Comparison of ENCODE assay signal across 16 mouse cellular contexts in genomic region chr4:131046101-131046500, GRCm38 (mm10).
DNase-seq lines count a peak whose midpoint lies in the region; ATAC-seq lines count a peak whose summit lies in the region.
"Had no signal": no experiment of that assay in that cellular context is flagged by ENCODE, and none has a peak within 500 bp of the region (broad histone marks: within the 10 kb centered on the region; RNA-seq: fewer than 3 reads in every experiment).

No protein-coding gene starts in this region.

- no peak overlapping the region for H3K27ac ChIP-seq in forebrain, embryonic 14.5 days (ENCODE audit: low read depth, low read length)
- H3K27ac ChIP-seq in forebrain, embryonic 12.5 days, result no peak overlapping the region
- H3K27ac ChIP-seq in liver, embryonic 11.5 days (ENCODE audit: low read depth, low read length), result no peak overlapping the region
- H3K27ac ChIP-seq: gastrocnemius, adult 2 months; heart, embryonic 15.5 days; limb, embryonic 15.5 days had no signal

- H3K4me2 ChIP-seq in forebrain, embryonic 14.5 days (ENCODE audit: low read length), result no peak overlapping the region
- no peak overlapping the region for H3K4me2 ChIP-seq in forebrain, embryonic 12.5 days
- no peak overlapping the region for H3K4me2 ChIP-seq in liver, embryonic 11.5 days
- H3K4me2 ChIP-seq: heart, embryonic 15.5 days; limb, embryonic 15.5 days had no signal

- peak; percentile 48; the same call in 1 of the 2 replicates for ATAC-seq in forebrain, embryonic 14.5 days
- ATAC-seq in forebrain, embryonic 12.5 days (ENCODE audit: low FRiP score), result no peak
- ATAC-seq in liver, embryonic 11.5 days (replicated peaks; ENCODE audit: low FRiP score), result no peak
- ATAC-seq: forebrain, embryonic 16.5 days; intestine, embryonic 16.5 days; liver, postnatal 0 days had no signal

- intact Hi-C loops in left cerebral cortex, postnatal 4 days (cut with DNase I), result no loop called here

- whole genome bisulfite sequencing in forebrain, embryonic 14.5 days, result 45% methylated on average over 8 of the region's 8 CpGs
- 49% methylated on average over 8 of the region's 8 CpGs for WGBS in forebrain, embryonic 12.5 days
- WGBS in liver, embryonic 11.5 days, result 46% methylated on average over 8 of the region's 8 CpGs

- H3K27me3 ChIP-seq in forebrain, embryonic 14.5 days (replicated peaks; ENCODE audit: control insufficient read depth, insufficient read depth, low read length), result no peaks in the 10 kb centered on the region
- H3K27me3 ChIP-seq in forebrain, embryonic 12.5 days, result no peaks in the 10 kb centered on the region
- H3K27me3 ChIP-seq in liver, embryonic 11.5 days (replicated peaks; ENCODE audit: control insufficient read depth, insufficient read depth, low read length), result 0 out of 2 replicates have a peak, but pooled peaks cover 3% of the 10 kb centered on the region

- H3K9ac ChIP-seq in forebrain, embryonic 14.5 days (ENCODE audit: low read length), result no peak overlapping the region
- no peak overlapping the region for H3K9ac ChIP-seq in forebrain, embryonic 12.5 days
- no peak overlapping the region for H3K9ac ChIP-seq in liver, embryonic 11.5 days (ENCODE audit: low read depth, low read length)
- H3K9ac ChIP-seq: heart, embryonic 15.5 days; limb, embryonic 15.5 days; liver, postnatal 0 days had no signal

- DNase-seq in forebrain, embryonic 14.5 days (ENCODE audit: low spot score), result no peak
- peak; percentile 27 for DNase-seq in left cerebral cortex, postnatal 4 days
- DNase-seq in left cerebral cortex, adult 11 months (ENCODE audit: low spot score), result no peak
- peak; percentile 27 for DNase-seq in brain, adult 2 months (ENCODE audit: low read depth, low spot score)
- DNase-seq in cerebellum, postnatal 25 days, result peak; percentile 53 to 60
- DNase-seq in liver, embryonic 11.5 days (ENCODE audit: low spot score), result no peak
- DNase-seq: adrenal gland, postnatal 36 days; gastrocnemius, adult 2 months; heart, adult 18-20 months; liver, postnatal 0 days; thymus, postnatal 14 days had no signal

- no peak overlapping the region for H3K4me3 ChIP-seq in forebrain, embryonic 14.5 days (ENCODE audit: low read depth, low read length)
- H3K4me3 ChIP-seq in forebrain, embryonic 12.5 days (replicated peaks), result no peak overlapping the region
- H3K4me3 ChIP-seq in liver, embryonic 11.5 days (ENCODE audit: low read depth, low read length), result no peak overlapping the region
- H3K4me3 ChIP-seq: gastrocnemius, adult 2 months; heart, embryonic 15.5 days; limb, embryonic 15.5 days had no signal

- no peaks in the 10 kb centered on the region for H3K36me3 ChIP-seq in forebrain, embryonic 14.5 days (ENCODE audit: control insufficient read depth, insufficient read depth, low read length)
- H3K36me3 ChIP-seq in forebrain, embryonic 12.5 days (replicated peaks), result no peaks in the 10 kb centered on the region
- H3K36me3 ChIP-seq in liver, embryonic 11.5 days (ENCODE audit: control insufficient read depth, insufficient read depth, low read length), result no peaks in the 10 kb centered on the region
- H3K36me3 ChIP-seq: heart, embryonic 15.5 days; limb, embryonic 15.5 days had no signal

- peaks cover 10% of the 10 kb centered on the region for H3K4me1 ChIP-seq in forebrain, embryonic 14.5 days (ENCODE audit: control insufficient read depth, insufficient read depth, low read length)
- peaks cover 10% of the 10 kb centered on the region for H3K4me1 ChIP-seq in forebrain, embryonic 12.5 days
- H3K4me1 ChIP-seq in liver, embryonic 11.5 days (replicated peaks; ENCODE audit: control insufficient read depth, insufficient read depth, low read length), result no peaks in the 10 kb centered on the region
- H3K4me1 ChIP-seq: heart, embryonic 15.5 days; limb, embryonic 15.5 days had no signal

- H3K9me3 ChIP-seq in forebrain, embryonic 14.5 days (replicated peaks; ENCODE audit: control insufficient read depth, low read length), result no peaks in the 10 kb centered on the region
- H3K9me3 ChIP-seq in forebrain, embryonic 12.5 days, result no peaks in the 10 kb centered on the region
- no peaks in the 10 kb centered on the region for H3K9me3 ChIP-seq in liver, embryonic 11.5 days (ENCODE audit: control insufficient read depth, low read length)
- H3K9me3 ChIP-seq: heart, embryonic 15.5 days; limb, embryonic 15.5 days had no signal

Comparison
In these comparisons a context has a peak if more than half of its experiments do, and no peak if none do; other contexts are left out.
1. DNase-seq: peak in left cerebral cortex, postnatal 4 days (single experiment), brain, adult 2 months (single experiment) and cerebellum, postnatal 25 days (2 of 2); none in forebrain, embryonic 14.5 days (single experiment), left cerebral cortex, adult 11 months (single experiment) and liver, embryonic 11.5 days (single experiment).